Mouse (Mus musculus) embryo, embryonic 11.5 days (tissue): ENCODE data around the gene Lca5l.

Experiments
- DNase-seq: peaks from one replicate; pipeline ENCODE4 v3.0.0-alpha.2; 2012; ENCODE audit warnings: low read depth, low spot score

Gene Lca5l

DNA sequence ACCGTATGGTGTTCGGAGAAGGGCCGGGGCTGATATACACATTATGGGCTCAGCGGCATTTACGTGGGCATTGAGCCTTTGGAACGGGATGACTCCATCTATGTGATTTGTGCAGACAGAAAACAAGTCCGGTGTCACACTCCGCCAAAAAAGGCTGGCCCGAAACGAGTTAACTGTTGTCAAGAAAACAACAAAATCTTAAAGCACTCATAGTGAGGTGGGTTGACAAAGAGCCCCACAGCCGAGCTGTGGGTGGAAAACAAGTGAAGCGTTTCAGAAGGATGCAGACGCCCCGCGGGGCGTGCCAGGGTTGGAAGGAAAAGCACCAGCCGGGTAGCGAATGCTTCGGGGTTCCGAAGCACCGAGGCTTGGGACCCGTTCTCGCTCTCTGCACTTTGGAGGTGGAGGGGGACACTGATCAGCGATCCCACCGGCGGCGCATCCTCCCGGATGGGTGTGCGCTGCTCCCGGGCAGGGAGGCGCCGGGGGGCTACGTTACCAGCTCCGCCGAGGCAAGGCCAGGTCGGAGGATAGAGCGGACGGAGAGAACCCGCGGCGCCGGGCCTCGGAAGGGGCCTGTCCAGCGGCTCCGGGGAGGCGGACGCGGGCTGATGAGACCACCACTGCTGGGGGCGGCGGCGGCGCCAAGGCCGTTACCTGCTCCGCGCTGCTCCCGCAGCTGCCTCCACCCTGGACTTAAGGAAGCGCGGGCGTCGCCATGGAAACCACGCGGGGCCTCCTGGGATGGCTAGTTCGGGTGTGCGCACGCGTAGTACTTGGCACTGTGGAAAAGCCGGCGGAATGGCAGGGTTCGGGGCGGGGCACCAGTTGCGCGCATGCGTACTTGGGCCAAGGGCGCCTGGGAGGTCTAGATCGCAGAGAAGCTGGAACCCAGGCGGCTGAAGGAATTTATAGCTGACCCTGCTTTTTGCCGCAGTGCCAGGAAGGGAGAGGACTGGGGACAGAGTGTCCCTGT, at the start of gene Lca5l:
Lca5l (minus strand) TSS at position 741 of the 976 bp plus-strand sequence.
- peak; percentile 99 for DNase-seq

DNA sequence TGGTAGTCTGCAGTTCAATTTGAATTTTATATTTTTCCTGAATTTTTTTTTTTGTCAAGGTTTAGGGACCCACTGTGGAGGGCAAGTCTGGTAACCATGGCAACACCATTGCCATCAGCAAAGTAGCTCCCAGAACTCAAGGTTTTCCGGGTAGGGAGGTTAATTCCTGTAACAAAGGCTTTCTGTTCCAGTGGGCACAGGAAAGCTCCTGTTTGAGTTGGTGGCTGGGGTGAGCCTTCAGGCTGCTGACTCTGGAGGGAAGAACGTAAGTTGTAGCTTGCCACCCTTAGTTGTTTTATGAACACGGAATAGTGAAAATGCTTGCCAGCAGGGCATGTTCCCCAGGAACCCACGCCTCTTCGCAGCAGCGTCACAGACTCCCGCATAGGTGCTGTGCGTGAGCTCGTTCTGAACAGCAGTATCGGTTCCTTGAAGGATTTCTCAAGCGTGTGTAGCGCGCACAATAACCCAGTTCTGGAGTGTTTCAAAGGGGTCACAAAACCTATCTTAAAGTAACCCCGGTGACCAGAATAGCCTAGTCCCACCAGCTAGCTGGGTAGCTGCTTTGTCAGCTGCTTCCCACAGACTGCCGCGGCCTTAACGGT, 43.4 kb upstream of the Lca5l start, which contains the start of gene B3galt5:
B3galt5 (plus strand) TSS at position 436 of the 605 bp plus-strand sequence.
- DNase-seq: no peak

DNA sequence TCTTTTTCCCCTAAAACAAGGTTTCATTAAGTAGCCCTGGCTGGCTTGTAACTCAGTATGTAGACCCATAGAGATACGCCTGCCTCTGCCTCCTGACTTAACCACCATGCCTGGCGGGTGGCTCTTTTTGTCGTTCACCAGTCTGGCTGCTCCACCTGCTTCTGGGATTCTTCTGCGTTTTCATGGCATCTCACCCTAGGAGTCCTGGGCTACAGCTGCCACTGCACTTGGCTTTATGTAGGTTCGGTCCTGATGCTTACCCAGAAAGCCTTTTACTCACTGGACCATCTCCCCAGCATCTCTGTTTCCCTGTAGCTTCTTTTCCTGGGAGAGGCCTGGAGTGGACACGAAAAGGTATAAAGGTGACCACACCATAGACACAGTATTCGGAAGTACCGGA, 41.9 kb upstream of the Lca5l start:
- DNase-seq: no peak

DNA sequence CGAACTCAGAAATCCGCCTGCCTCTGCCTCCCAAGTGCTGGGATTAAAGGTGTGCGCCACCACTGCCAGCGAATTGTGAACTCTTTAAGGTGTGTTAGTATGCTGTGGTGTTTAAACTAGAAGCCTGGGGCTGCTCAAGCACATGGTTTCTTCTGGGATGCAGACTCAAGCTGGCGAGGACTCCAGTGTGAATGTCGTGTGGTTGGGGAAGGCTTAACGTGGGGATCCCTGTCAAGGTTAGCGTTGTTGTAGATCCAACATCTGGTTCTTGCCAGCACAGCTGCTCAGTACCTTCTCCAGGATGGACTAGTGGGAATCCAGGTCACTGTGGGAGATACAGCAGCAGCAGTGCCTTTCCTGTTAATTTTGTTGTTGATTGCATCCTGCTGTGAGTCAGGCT, 39.9 kb upstream of the Lca5l start:
- DNase-seq: no peak

DNA sequence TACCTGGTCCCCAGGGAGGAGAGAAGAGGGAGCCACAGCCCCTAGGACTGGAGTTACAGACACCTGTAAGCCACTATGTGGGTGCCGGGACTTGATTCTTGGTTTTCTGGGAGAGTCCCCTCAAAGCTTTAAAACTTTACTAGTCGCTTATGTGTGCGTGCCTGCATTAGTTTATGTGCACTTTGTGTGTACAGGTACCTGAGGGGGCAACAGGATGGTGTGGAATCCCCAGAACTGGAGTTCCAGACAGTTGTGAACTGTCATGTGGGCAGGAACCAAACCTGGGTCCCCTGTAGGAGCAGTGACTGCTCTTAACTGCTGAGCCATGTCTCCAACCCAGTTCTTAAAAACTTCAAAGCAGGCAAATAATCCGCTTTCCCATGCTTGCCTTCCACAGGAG, 39.2 kb upstream of the Lca5l start:
- no peak for DNase-seq

DNA sequence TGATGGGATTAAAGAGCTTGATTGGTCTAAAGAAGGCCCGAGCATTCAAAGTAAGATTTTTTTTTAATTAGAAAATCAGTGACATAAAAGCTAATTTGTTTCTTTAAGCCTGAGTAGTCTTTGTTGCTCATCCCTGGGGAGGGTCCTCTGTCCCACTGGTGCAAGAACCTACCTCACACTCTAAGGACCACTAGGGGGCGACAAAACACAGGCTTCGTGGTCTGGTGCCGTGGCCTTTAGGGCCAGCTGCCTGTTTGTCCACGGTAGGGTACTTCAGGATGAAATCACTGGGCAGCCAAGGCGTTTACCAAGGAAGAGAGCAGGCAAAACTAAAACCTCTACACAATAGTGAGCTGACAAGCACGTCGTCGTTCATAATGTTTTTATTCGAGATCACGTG, 38.3 kb upstream of the Lca5l start:
- DNase-seq: peak; percentile 72

DNA sequence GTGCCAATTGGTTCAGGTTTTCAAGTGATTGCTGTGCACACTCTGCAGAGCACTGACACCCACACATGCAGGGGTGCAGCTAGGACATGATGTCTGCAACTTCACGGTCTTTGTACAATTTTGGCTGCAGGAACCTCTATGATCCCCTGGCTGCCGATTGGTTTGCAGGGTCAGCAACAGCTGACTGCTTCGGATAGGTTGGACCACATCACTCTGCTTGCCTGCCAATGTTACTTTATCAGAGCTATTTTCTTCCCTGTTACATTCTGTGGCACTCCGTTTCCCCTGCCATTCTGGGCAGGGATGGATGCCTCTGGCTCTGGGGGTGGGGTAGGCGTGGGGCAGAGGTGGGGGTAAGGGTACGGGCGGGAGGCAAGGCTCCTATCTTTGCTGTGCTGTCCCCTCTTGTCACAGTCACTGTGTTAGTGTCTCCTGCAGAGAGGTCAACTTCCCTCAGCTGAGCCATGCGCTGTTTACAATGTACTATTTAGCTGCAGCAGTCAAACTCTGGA, 37.0 kb upstream of the Lca5l start:
- DNase-seq: no peak

DNA sequence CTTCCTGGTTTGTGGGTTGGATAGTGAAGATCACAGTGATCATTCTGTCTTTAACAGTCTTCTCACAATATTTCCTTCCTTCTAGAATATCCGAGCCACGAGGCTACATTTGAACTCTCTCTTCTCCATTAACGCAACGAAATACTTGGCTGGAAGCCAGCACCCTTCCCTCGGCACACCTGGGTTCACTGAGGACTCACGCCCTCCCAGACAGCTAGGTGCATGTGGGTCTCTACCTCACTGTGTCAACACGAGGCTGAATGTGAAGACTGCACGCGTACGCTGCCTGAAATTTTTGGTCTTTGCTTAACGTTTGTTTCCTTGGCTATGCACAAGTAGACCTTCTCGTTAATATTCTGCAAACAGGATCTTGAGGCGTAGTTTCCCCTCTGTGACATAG, 36.4 kb upstream of the Lca5l start:
- no peak for DNase-seq

DNA sequence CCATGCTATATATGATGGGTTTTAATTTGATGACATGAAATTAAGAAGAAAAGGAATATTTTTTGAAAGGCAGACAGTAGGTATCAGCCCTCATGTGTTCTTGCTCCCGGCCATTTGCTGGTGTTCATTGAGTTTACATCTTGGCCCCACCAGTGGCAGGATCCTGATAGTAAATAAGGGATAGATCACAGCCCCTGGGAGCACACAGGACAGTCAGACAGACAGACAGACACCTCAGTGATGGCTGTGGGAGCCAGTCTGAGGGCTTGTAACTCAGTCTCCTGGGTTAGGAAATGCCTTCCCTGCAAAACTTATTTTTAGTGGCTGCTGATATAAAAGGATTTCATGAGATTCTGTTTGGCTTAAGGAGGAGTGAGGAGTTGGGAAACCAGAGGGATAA, 30.4 kb upstream of the Lca5l start:
- DNase-seq: no peak

DNA sequence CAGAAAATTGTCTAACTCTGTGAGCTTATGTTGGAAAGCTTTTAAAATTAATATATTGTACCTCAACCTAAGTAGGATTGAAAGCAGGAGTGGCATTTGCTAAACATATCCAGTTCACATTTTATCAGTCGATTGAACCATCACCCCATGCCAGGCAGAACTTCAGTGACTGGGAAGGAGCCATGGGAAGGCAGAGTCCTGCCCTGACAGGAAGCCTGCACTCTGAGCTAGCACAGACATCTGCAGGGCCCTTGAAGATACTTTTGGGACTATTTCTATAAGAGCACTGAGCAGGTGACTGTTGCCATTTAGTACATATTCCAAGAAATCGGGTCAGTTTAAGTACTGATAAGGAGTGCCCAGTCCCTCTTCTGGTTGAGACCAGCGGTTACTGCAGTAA, 29.9 kb upstream of the Lca5l start:
- no peak for DNase-seq

DNA sequence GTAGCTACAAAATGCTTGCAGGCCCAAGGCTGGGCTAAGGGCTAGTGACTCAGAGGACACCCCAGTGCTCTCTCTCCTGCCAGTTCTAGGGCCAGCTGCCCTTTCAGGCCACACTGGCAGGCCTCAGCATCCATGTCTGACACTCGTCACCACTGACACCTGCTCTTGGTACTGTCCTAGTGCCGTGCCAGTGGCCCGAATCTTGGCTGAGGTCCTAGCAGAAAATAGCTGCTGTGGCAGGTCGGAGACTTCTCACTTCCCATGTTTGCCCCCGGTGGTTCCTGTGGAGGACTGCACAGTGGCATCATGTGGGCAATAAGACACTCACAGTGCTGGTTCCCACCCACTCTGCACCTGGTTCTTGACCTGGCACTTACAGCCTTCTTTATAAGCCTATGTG, 29.4 kb upstream of the Lca5l start:
- DNase-seq: no peak

DNA sequence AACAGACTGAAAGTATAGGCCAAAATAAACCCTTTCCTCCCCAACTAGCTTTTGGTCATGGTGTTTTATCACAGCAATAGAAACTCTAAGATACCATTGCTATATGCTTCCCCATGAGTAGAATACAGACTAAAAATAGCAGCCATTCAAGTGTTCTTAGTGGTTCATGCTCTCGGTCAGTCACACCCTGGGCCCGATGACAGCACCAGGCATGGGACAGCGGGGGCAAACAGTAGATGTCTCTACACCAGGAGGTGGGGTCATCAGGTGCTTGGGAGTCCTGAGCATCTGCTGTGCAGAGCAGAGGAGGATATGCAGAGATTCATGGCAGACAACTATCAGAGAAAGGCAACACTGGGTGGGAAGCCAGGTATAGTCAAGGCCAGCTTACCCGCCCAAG, 21.0 kb upstream of the Lca5l start:
- no peak for DNase-seq

DNA sequence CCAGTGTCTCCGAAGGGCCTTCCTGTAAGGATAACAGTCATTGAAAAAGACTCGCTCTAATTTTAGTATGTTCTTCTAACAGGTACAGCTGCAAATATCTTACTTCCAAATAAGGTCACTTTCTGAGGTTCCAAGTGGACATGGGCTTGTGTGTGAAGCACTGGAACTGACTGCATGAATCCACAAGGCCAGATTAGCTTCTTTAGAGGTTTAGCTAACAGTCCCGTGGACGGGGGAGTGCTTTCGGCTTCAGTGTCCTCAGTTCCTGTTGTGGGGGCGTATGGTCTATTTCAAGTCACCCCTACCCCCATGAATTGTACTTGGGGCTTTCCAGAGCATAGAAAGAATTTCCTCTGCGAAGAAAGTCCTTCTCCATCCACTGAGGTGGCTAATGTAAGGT, 18.8 kb upstream of the Lca5l start:
- DNase-seq: no peak

DNA sequence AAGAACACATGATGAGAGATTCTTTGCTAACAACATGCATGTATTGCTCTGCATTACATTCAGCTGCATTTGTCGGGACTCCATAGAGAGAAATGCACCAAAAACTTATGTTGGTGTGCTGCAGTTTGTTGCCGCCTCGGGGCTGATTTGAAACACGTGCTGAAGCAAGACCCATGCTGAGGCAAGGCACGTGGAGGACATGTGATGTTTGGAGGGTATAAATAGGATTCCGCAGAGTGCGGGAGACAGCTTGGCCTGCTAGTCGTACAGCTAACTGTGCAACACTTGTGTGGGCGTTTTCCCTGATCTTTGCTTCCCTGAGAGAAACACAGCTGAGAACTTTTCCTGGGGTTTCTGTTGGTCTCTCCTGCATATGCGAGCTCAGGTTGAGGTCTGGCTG, 17.7 kb upstream of the Lca5l start:
- DNase-seq: no peak

DNA sequence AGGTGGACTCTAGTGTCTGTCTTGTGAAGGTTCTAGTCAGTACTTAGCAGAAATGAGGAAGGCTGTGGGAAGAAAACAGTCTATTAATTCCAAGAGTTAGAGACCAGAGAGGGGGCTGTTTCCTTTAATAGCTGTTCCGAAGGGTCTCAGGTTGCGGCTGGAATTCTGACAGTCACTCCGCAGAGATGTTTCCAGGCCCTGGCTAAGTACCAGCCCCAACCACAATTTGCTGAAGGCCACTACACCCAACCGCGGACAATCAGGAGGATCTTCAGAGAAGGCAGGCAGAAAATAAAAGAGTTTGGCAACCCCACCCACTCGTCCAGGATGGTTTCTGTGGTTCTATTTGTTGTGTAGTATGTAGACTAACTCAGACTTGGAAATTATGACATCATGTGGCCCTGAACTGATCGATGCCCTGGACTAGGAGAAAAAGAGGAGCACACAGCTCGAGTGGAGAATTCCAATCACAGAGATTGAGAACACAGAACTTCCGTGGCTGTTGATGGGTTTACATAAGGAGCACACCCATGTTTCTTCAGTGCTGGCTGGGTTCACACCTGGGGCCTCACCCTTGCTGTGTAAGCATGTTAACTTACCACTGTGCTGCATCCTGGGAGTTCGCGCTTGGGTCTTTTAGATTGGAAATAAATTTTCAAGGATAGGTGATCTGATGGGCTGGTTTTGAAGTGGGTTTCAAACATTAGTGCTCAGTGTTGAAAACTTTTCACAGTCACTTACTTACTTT, 9.6 kb upstream of the Lca5l start:
- DNase-seq: no peak

DNA sequence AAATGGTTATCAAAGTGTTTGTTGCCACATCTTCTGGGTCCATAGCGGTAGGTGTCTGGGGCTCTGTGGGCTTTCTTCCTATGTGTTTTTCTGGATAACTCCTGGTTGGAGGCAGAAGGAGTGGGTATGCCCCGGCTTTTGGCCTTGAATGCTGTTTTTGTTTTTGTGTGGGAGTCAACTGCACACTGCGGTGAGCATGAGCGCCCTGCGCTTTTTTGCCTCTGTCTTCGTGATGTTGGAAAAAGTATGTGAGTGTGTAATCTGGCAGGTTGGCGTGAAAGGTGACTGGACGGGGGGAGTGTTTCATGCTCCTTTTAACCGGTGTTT, 8.6 kb upstream of the Lca5l start:
- DNase-seq: no peak

DNA sequence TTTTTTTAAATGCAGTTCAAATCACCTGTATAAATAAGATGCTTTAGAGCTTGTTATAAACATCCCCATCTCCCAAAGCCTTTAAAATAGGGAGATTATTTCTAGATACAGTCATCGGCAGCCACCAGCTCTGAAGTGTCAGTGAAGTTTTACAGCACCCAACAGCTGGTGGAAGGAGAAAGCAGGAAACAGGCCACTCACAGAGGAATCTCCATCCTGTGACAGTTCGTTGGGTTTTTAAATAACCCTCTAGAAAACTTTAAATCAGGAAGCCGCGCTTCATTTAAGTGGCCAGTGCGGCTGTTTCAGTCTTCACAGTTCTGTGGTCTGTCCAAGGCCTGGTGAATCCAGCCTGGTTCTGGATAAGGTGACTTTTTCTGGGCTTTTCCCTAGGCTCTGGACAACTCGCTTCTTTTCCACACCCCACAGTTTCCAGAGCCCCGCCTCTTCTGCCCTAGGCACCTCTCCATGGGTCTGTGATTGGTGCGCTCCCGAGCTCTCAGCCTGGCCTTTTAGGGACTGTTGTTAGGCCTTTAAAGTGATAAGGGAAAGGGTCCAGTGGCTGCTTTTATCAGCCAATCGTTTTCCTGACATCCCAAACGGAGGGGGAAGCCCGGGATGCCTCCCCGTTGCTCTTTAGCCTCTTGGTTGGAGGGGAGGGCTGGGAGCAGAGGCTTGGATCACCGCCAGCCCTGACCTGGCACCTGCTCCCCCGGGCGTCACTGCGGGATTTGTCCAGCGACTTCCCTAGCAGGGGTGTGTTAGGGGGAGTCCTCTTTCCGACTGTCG, 8.0 kb upstream of the Lca5l start, which contains the start of gene Sh3bgr:
Sh3bgr (plus strand) TSS at position 538 of the 789 bp plus-strand sequence.
- no peak for DNase-seq

DNA sequence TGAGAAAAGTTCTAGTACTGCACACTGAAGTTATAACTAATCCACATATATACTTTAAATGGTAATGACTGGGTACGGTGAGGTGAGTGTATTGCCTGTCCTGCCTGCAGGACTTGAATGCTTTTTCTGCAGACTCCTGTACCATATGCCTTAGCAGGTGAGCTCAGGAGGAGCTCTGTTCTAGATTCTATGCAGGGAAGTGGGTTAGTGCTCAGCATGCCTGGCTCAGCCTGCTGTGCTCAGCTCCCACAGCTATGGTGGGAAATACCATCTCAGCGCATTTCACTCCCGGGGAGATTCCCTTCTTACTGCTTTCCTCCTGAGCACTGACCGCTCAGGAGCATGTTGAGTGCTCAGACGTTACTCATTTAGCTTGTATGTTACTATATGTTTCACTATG, 4.5 kb downstream of the Lca5l start:
- DNase-seq: no peak

DNA sequence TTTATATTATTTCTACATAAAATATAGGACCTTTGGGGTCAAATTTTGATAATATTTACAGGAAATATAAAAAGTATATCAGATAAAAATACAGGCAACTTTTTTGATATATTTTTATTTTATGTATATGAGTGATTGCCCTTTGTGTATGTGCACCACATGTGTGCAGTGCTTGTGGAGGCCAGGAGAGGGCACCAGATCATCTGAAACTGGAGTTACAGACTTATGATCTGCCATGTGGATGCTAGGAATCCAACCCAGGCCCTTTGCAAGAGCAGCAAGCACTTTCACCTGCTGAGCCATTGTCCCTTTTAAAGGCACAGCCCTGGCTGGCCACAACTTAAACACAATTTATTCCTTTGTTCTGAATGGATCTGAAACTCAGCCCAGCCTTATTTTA, 12.9 kb downstream of the Lca5l start:
- no peak for DNase-seq

DNA sequence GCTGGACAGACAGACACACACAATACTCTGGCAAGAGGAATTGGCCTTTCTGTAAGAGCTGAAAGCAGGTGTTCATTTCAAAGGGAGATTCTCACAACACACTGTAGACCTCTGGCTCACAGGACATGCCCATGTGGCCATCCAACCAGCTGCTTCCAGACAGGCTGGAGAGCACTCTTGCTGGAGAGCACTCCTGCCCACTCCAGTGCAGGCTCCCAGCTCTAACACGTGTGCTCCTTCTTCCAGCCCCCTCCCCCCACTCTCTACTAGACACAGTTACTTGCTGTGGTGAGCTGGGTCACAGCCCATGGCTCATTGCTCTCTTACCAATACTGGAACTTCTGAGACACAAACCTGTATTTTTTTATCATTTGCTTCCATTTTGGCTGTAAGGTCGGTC, 16.7 kb downstream of the Lca5l start:
- no peak for DNase-seq

DNA sequence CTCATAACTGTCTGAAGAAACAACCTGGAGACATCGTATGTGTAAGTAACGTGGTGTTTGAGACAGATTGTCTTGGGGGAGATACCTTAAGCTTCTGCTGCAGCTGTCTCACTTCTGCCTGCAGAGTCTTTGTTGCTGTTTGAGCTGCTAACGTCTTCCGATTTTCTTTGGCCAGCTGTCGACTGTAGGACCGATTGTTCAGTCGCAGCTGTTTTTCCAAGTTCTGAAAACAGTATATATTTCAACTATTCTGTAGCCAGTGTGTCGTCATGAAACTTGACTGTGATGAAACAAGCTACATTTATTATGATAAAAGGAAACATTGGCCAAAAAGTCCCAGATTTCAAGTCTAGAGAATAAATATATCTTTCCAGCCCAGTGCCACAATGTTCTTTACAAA, 18.4 kb downstream of the Lca5l start:
- no peak for DNase-seq
